Mouse (Mus musculus): ENCODE results near the gene Schip1. TPM values are rescaled to one million over a fixed set of nuclear protein-coding genes. Genes with fewer than 3 reads are reported as not detected.

Schip1 gene
- total RNA-seq, 1 experiment from 2014 or later, result 23.1 TPM

DNA sequence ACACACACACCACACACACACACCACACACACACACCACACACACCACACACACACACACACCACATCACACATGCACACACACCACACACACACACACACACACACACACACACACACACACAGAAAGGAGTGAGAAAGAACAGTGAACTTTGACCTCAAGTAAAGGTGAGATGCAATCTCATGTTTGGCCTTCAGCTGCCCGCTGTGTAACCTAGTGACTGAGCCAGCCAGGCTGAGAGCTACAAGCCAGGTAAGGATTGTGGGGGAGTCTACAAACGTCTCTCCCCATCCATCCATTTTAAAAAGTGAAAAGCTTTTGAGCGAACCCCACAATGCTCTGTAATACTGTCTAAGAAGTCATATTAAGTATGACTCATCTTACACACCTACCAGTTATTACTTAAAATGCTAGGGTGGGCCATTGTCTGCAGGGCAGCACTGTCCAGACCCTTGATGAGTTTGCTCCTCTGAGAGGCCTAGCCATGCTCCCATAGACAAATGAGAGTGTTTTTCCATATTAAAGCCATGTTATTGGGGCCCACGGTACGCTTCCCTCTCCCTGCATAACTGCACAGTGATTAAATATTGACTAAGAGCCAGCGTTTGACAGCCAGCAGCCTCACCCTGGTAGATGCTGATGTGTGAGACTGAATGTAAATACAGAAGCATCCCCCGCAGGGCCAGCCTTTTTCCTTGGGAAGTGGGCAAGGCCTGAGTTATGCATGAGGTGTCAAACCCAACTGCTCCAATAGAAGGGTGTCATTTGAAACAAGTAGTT lies 448.9 kb downstream of the Schip1 start:
- no peak for DNase-seq

GRCm38 (mm10) chr3:68514120-68514497 lies 449.5 kb downstream of the Schip1 start:
- no peak for DNase-seq

GRCm38 (mm10) chr3:68514717-68515116 lies 450.1 kb downstream of the Schip1 start:
- DNase-seq, result no peak

DNA sequence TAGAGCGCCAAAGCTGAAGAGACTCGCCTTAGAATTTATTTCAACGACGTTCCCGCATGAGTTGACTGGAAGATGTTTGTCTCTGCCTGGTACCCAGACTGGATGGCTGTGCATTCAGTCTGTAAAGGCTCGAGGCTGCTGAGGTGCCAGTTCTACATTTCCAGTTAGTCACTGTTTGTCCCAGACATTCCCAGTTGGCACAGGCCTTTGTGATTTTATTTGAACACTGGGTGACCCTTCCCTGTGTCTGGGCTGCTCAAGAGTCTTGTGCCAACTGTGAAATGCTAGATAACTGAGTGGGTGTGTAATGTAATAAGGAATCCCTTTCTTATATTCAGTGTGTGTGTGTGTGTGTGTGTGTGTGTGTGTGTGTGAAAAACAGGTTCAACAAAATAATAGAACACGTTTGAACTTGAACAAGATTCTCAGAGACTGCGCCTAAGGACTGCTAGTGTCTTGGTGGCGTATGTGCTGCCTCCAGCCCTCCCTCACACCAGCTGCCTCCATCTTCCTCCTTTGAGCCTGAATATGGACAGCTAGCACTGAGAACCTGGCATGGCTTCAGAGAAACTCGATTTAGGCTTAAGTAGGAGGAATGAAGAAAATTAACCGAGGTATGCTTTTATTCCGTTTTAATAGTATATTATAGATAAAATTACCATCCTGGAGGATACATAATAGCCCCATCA lies 451.9 kb downstream of the Schip1 start:
- DNase-seq, result no peak

GRCm38 (mm10) chr3:68517236-68517635 lies 452.6 kb downstream of the Schip1 start:
- no peak for DNase-seq

GRCm38 (mm10) chr3:68518041-68518440 lies 453.4 kb downstream of the Schip1 start:
- DNase-seq, result no peak

GRCm38 (mm10) chr3:68518586-68518985 lies 454.0 kb downstream of the Schip1 start:
- no peak for DNase-seq

DNA sequence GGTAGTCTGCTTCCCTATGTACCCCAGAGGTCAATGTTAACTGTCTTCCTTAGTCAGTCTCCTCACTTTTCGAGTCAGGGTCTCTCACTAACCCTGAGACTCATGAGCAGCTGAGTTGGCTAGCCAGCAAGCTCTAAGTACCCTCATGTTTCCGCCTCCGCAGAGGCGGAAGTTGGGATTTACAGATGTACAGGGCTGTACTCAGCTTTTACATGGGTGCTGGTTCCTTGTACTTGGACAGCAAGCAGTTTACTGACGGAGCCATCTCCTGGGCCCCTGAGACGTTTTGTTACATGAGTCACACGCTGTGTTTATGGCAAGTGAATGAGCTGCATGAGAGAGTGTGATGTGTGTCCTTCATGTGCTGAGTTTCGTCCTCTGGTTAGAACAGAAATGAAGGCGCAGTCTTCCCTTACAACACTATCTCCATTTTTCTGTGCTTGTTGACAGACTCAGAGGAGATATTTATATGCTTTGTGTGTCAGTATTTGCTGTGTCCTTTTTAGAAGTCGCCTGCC lies 460.8 kb downstream of the Schip1 start:
- no peak for DNase-seq

- no peak for DNase-seq
Measured at GRCm38 (mm10) chr3:68526416-68526815, 461.8 kb downstream of the Schip1 start.

DNA sequence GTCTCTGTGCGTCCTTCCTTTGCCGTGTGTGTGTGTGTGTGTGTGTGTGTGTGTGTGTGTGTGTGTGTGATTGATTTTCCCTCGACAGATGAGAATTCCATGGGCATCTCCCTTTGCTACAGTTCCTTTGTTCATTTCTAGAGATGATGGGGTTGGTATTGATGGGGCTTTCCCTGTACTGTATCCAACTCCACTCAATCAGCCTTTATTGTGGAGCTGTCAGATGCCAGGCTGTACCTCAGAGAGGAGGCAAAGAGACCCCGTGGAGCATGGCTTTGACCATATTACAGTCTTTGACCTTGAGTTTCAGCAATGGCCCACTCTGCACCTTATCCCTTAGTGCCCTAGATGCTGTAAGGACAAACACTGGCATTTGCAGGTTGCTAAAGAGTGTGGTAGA lies 462.6 kb downstream of the Schip1 start:
- no peak for DNase-seq

DNA sequence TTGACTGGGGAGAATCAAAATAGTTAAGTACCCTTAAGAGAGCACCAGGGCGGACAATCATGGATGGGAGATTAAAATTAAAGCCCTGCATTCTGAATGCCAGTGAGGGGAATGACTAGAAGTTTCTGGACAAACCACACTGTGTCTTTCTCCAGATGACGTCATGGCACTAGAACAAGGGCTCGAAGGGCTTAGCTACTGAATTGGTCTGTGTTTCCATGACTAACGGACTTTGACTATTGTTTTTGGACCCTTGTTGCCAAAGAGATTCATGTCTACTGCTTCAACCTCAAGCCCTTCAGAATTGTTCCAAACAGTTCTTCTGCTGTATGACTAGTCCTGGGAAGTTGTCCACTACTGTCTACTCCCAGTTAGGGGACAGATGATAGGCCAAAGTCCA lies 467.3 kb downstream of the Schip1 start:
- no peak for DNase-seq

DNA sequence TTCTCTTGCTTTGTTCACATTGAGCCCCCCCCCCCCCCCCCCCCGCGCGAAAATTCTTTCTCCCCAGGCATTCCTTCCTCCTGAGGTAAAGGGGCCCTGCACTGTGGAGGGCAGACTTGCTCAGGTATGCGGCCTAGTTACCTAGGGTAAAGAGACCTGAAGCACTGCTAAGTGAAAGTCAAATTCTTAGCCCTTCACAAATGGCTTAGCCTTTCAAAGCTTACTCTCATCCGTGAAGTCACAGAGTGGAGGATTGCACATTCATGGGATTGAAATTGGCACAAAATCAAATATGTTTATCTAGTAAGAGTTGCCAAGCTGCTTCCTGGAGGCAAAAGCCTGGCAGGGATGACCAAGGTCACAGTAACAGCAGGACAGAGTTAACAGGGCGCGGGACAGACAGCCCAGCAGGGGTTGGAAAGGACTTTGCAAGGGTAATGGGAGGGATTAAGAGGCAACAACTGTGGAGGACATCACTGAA lies 470.0 kb downstream of the Schip1 start:
- peak; percentile 13 for DNase-seq

DNA sequence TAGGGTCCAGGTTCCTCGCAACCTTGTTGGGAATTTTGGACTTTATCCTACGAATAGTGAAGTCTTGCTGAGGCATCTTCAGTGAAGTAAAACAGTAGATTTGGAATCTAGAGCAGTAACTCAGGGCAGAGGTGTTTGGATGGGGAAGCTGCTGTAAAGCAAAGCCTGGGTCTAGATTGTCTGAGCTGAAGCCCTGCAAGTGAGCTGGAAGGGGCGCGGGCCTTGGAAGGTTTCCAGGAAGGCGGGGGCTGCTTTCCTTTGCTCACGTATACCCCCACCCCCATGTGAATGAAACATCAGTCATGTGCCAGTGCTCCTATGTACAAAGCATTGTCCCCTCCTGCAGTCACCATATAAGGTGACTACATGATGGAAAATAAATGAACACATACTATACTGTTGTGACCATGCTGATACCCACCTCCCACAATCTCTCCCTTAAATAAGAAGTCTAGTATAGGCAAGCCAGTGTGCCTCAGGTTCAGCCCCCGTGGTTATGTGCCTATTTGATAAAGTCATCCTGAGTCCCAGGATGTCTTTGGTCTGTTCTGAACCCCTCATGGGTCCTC lies 470.6 kb downstream of the Schip1 start:
- no peak for DNase-seq

- no peak for DNase-seq
Measured at GRCm38 (mm10) chr3:68536071-68536470, 471.5 kb downstream of the Schip1 start.

DNA sequence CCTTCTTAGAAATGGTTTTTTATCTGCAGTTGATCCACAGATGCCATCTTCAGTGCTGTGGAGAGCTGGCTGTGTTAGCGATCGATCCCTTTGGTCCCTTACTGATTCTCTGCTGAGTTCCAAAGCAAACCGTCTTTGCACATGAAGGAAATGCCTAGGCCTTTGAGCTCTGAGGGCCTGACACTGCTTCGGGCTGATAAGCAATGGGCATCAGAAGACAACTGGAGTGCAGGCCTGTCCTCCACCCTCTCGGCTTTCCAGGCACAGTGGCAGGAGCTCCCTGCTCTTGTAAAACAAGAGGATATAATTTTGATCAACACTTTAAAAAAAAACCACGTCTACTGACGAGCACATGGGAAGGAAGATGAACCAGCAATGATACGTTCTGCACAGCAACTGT lies 477.1 kb downstream of the Schip1 start:
- DNase-seq, result no peak

DNA sequence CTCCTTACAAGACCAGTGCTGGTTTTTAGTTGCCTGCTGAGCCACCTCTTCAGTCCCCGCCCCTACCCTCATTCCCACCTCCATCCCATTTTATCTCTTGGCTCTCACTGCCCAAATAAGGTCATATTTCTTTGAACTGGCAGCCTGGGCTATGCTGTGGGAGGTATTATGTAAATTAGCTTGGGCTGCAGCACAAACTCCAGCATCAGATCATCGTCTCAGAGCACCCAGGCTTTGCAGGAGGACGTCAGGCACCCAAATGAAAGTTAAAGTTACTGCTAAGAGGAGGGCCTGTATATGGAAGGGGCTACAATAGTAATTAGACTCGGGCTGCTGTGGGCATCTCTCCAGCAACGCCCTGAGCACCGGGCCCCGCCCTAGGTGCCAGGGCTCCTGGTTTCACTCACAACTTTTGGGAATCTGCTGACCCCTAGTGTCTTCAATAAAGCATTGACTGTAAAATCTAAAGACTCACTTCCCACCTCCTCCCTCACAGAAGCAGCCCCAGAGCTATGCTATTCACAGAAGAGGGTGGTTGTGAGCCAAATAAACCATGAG lies 478.4 kb downstream of the Schip1 start:
- peak; percentile 53 for DNase-seq

GRCm38 (mm10) chr3:68544811-68545210 lies 480.2 kb downstream of the Schip1 start:
- no peak for DNase-seq

GRCm38 (mm10) chr3:68545898-68546297 lies 481.3 kb downstream of the Schip1 start:
- DNase-seq, result no peak

DNA sequence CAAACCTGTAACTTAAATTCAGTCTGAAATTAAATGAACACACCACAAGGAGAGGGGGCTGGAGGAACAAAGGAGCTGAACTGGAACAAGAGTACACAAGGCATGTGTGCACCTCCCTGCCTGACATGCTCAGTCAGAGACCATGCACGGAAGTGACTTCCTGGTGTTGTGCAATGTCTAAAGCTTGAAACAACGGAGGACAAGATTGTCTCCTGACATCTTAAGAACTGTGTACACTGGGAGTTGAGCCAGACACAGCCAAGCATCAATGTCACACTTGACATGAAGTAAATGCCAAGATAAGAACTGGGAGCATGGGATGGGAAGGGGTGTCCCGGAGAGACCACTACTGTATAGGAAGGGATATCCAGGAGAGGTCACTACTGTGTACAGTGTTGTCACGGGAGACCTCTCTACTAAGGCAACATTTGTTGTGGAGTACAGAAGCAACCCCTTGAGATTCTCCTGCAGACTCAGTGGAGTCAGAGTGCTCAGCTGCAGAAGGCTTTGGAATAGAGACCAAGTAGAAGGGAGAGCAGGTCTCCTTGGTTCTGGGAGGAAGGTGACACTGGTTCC lies 490.6 kb downstream of the Schip1 start:
- DNase-seq, result no peak

DNA sequence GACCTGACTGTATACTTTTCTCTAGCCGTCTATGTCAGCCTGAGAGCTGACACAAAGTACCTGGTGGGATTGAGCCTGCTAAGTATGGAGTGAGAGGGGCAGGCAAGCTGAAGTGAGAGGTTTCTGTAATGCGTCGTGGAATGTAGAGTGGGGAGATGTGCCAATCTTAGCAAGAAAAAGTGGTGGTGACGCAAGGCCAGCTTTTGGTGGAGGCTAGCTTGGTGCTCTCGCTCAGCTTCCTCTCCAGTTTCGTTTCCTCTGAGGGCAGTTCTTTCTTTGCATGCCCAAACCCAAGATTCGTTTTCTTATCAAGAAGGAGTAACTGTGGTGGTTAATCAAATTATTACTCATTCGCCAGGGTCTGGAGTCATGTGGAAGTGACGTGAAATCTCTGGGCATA lies 492.3 kb downstream of the Schip1 start:
- no peak for DNase-seq

- no peak for DNase-seq
Measured at GRCm38 (mm10) chr3:68558744-68559143, 494.1 kb downstream of the Schip1 start.

- no peak for DNase-seq
Measured at GRCm38 (mm10) chr3:68560057-68560456, 495.5 kb downstream of the Schip1 start.

DNA sequence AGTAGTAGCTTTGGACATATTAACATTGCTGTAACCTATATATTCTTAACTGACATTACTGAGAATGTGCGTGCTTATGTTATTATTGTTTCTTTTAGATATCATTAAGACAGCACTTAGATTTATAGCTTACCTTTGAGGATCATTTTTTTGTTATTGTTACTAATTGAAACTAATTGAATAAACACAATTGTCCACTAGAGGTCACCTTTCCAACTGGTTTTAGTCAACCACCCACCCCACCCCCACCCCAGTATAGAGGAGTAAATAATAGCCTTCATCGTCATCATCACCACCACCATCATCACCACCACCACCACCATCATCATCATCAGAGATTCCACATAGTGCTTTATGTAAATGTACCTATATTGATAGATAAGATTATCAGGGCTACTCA lies 498.2 kb downstream of the Schip1 start:
- no peak for DNase-seq

All from adrenal gland, postnatal 25 days (tissue).